Mouse (Mus musculus): Measurements from ENCODE around the gene Fam129c. TPM values are rescaled to one million over a fixed set of nuclear protein-coding genes. Genes with fewer than 3 reads are reported as not detected.

Fam129c gene
- 2.7 and 3.4 TPM in 2 replicates for polyA plus RNA-seq (2014; fragmentation: Nextera tagmentation; extraction: Ambion mirVana)

DNA sequence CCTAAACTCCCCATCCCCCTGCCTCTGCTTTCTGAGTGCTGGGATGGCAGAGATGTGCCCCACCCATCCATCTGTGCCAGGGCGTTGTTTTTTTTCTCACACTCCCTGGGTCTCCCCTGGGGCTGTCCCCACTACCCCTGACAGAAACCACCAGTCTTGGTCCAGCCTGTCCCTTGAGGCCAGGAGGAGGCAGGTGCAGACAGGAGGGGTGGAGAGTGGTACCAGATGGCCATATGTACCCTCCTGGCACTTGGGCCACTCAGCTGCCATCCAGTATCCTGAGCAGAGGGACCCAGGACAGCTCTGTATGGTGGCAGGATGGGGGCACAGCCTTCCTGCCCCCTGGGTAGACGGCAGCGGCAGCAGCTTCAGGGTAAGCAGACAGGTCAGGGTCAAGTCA, at the start of gene Fam129c:
TSS of gene Fam129c (plus strand) at position 198 of the 400 bp plus-strand sequence.
- peaks cover 11% of the 10 kb centered on the region for H3K27me3 ChIP-seq (ENCODE audit: control insufficient read depth, insufficient read depth, low read length)
- H3K36me3 ChIP-seq (ENCODE audit: control insufficient read depth, insufficient read depth, low read length) = no peaks in the 10 kb centered on the region; the same call in 1 of the 2 replicates
- no peak within 1 kb of the TSS for H3K4me3 ChIP-seq (ENCODE audit: low read length)
- no peak within 1 kb of the TSS; the same call in 1 of the 2 replicates for H3K9ac ChIP-seq (ENCODE audit: low read depth, low read length)
- H3K27ac ChIP-seq (ENCODE audit: low read depth, low read length) = no peak within 1 kb of the TSS
- H3K4me1 ChIP-seq (ENCODE audit: control insufficient read depth, insufficient read depth, low read length) = peaks cover 14% of the 10 kb centered on the region
- no peak for ATAC-seq (ENCODE audit: low FRiP score, low TSS enrichment)
- no peak within 1 kb of the TSS for H3K4me2 ChIP-seq (replicated peaks; ENCODE audit: low read depth, low read length)
- H3K9me3 ChIP-seq (ENCODE audit: control insufficient read depth, low read length) = no peaks in the 10 kb centered on the region
- WGBS = 78% methylated on average over 3 of the region's 3 CpGs

GRCm38 (mm10) chr8:71550754-71551153, 46.7 kb upstream of the Fam129c start:
- H3K4me1 ChIP-seq (ENCODE audit: control insufficient read depth, insufficient read depth, low read length) = 0 out of 2 replicates have a peak, but pooled peaks cover 6% of the 10 kb centered on the region
- no peaks in the 10 kb centered on the region for H3K27me3 ChIP-seq (ENCODE audit: control insufficient read depth, insufficient read depth, low read length)
- peak overlapping the region; percentile 8; the same call in 1 of the 2 replicates for H3K27ac ChIP-seq (ENCODE audit: low read depth, low read length)
- peaks cover 27% of the 10 kb centered on the region for H3K36me3 ChIP-seq (ENCODE audit: control insufficient read depth, insufficient read depth, low read length)
- 68% methylated on average over 7 of the region's 7 CpGs for WGBS
- ATAC-seq (ENCODE audit: low FRiP score, low TSS enrichment) = no peak
- no peaks in the 10 kb centered on the region for H3K9me3 ChIP-seq (ENCODE audit: control insufficient read depth, low read length)
- no peak overlapping the region for H3K9ac ChIP-seq (ENCODE audit: low read depth, low read length)
- no peak overlapping the region for H3K4me2 ChIP-seq (replicated peaks; ENCODE audit: low read depth, low read length)
- no peak overlapping the region for H3K4me3 ChIP-seq (ENCODE audit: low read length)

GRCm38 (mm10) chr8:71552770-71553169, 44.7 kb upstream of the Fam129c start:
- Histone ChIP-seq H3K9ac (ENCODE audit: low read depth, low read length) (no peak overlapping the region), H3K4me2 (replicated peaks; ENCODE audit: low read depth, low read length) (no peak overlapping the region), H3K27me3 (ENCODE audit: control insufficient read depth, insufficient read depth, low read length) (no peaks in the 10 kb centered on the region; the same call in 1 of the 2 replicates), H3K27ac (ENCODE audit: low read depth, low read length) (peak overlapping the region; percentile 78), H3K4me1 (ENCODE audit: control insufficient read depth, insufficient read depth, low read length) (0 out of 2 replicates have a peak, but pooled peaks cover 6% of the 10 kb centered on the region), H3K9me3 (ENCODE audit: control insufficient read depth, low read length) (no peaks in the 10 kb centered on the region), H3K36me3 (ENCODE audit: control insufficient read depth, insufficient read depth, low read length) (peaks cover 9% of the 10 kb centered on the region; the same call in 1 of the 2 replicates), H3K4me3 (ENCODE audit: low read length) (no peak overlapping the region)
- 24% methylated on average over 6 of the region's 6 CpGs for WGBS
- peak; percentile 54 for ATAC-seq (ENCODE audit: low FRiP score, low TSS enrichment)

GRCm38 (mm10) chr8:71554001-71554400, 43.4 kb upstream of the Fam129c start:
- ATAC-seq (ENCODE audit: low FRiP score, low TSS enrichment) = no peak
- Histone ChIP-seq H3K4me3 (ENCODE audit: low read length) (no peak overlapping the region), H3K9me3 (ENCODE audit: control insufficient read depth, low read length) (no peaks in the 10 kb centered on the region), H3K9ac (ENCODE audit: low read depth, low read length) (no peak overlapping the region), H3K27ac (ENCODE audit: low read depth, low read length) (peak overlapping the region; percentile 7; the same call in 1 of the 2 replicates), H3K4me1 (ENCODE audit: control insufficient read depth, insufficient read depth, low read length) (peaks cover 7% of the 10 kb centered on the region; the same call in 1 of the 2 replicates), H3K27me3 (ENCODE audit: control insufficient read depth, insufficient read depth, low read length) (peaks cover 10% of the 10 kb centered on the region), H3K36me3 (ENCODE audit: control insufficient read depth, insufficient read depth, low read length) (no peaks in the 10 kb centered on the region), H3K4me2 (replicated peaks; ENCODE audit: low read depth, low read length) (no peak overlapping the region)
- 76% methylated on average over 6 of the region's 6 CpGs for WGBS

DNA sequence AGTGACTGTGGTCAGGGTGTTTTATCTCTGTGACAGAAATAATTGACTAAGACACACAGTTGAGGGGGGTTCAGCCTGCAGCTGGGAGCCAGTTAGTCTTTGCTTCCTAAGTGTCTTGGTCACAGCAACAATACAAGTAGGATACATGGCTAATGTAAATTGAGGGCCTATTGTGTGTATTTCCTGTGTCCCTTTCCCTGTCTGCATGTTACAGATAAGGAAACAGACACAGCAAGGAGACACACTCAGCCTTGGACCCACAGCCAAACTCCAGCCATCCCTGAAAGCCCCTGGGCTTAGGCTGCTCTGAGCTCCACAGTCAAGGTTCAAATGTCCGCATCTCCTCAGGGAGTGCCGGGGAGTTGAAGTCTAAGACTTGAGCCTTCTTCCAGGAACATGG, 42.8 kb upstream of the Fam129c start:
- no peak for ATAC-seq (ENCODE audit: low FRiP score, low TSS enrichment)
- Histone ChIP-seq H3K4me2 (replicated peaks; ENCODE audit: low read depth, low read length) (no peak overlapping the region), H3K27me3 (ENCODE audit: control insufficient read depth, insufficient read depth, low read length) (peaks cover 17% of the 10 kb centered on the region), H3K4me3 (ENCODE audit: low read length) (no peak overlapping the region), H3K27ac (ENCODE audit: low read depth, low read length) (no peak overlapping the region), H3K4me1 (ENCODE audit: control insufficient read depth, insufficient read depth, low read length) (peaks cover 10% of the 10 kb centered on the region; the same call in 1 of the 2 replicates), H3K9me3 (ENCODE audit: control insufficient read depth, low read length) (no peaks in the 10 kb centered on the region), H3K9ac (ENCODE audit: low read depth, low read length) (no peak overlapping the region), H3K36me3 (ENCODE audit: control insufficient read depth, insufficient read depth, low read length) (no peaks in the 10 kb centered on the region)
- WGBS = 89% methylated on average over 2 of the region's 2 CpGs

DNA sequence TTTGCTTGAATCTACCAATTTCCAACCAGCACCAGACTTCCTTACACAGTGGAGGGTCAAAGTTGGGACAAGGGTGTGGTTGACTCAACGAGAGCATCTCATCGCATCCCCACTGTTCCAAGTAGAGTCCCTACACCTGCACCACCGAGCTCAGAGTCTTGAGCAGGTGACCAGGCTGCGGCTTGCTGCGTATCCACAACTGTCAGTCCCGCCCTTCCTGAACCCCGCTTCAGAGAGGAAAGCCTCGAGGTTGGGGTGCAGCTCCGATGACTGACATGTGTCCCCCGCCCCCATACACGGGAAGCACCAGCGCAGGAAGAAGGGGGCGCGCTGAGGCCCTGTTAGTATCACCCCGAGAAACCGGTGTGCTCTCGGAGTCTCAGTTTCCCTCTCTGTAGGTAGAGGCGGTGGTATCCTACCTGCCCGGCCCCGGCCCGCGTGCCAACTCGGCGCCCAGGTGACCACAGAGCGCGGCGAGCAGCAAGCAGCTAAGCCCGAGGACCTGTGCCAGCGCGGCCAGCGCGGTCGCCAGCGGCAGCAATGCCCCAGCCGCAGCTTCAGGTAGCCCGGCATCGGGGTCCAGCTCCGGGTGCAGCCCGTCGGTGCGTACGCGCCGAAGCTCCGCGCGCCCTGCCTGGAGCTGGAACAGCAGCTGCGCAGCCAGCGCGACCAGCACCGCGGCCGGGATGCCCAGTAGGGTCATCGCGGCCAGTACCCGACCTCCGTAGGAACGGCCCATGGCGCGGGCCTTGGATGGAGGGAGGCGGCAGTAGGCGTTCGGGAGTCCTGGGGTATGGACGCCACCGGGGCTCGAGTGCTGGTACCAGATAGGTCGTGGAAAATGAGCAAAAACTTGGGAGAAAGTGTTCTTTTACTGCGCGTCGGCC, 39.1 kb upstream of the Fam129c start, which contains the start of gene Tmem221:
TSS of gene Tmem221 (minus strand) at position 801 of the 887 bp plus-strand sequence.
- no peaks in the 10 kb centered on the region for H3K9me3 ChIP-seq (ENCODE audit: control insufficient read depth, low read length)
- peak within 1 kb of the TSS; percentile 51 for H3K4me3 ChIP-seq (ENCODE audit: low read length)
- peak within 1 kb of the TSS; percentile 54 for H3K9ac ChIP-seq (ENCODE audit: low read depth, low read length)
- 4% methylated on average over 69 of the region's 70 CpGs for WGBS
- H3K27me3 ChIP-seq (ENCODE audit: control insufficient read depth, insufficient read depth, low read length) = peaks cover 51% of the 10 kb centered on the region
- H3K4me2 ChIP-seq (replicated peaks; ENCODE audit: low read depth, low read length) = peak within 1 kb of the TSS; percentile 76
- peak; percentile 45 for ATAC-seq (ENCODE audit: low FRiP score, low TSS enrichment)
- no peaks in the 10 kb centered on the region for H3K36me3 ChIP-seq (ENCODE audit: control insufficient read depth, insufficient read depth, low read length)
- H3K27ac ChIP-seq (ENCODE audit: low read depth, low read length) = no peak within 1 kb of the TSS
- peaks cover 11% of the 10 kb centered on the region; the same call in 1 of the 2 replicates for H3K4me1 ChIP-seq (ENCODE audit: control insufficient read depth, insufficient read depth, low read length)

GRCm38 (mm10) chr8:71558958-71559690, 38.3 kb upstream of the Fam129c start:
- 2% methylated on average over 24 of the region's 24 CpGs for WGBS
- no peak overlapping the region for H3K27ac ChIP-seq (ENCODE audit: low read depth, low read length)
- no peaks in the 10 kb centered on the region for H3K36me3 ChIP-seq (ENCODE audit: control insufficient read depth, insufficient read depth, low read length)
- H3K4me1 ChIP-seq (ENCODE audit: control insufficient read depth, insufficient read depth, low read length) = peaks cover 11% of the 10 kb centered on the region; the same call in 1 of the 2 replicates
- H3K9ac ChIP-seq (ENCODE audit: low read depth, low read length) = peak overlapping the region; percentile 54
- H3K4me3 ChIP-seq (ENCODE audit: low read length) = peak overlapping the region; percentile 51
- peak overlapping the region; percentile 76 for H3K4me2 ChIP-seq (replicated peaks; ENCODE audit: low read depth, low read length)
- H3K9me3 ChIP-seq (ENCODE audit: control insufficient read depth, low read length) = peaks cover 2% of the 10 kb centered on the region; the same call in 1 of the 2 replicates
- peaks cover 52% of the 10 kb centered on the region for H3K27me3 ChIP-seq (ENCODE audit: control insufficient read depth, insufficient read depth, low read length)
- peak; percentile 77 for ATAC-seq (ENCODE audit: low FRiP score, low TSS enrichment)

DNA sequence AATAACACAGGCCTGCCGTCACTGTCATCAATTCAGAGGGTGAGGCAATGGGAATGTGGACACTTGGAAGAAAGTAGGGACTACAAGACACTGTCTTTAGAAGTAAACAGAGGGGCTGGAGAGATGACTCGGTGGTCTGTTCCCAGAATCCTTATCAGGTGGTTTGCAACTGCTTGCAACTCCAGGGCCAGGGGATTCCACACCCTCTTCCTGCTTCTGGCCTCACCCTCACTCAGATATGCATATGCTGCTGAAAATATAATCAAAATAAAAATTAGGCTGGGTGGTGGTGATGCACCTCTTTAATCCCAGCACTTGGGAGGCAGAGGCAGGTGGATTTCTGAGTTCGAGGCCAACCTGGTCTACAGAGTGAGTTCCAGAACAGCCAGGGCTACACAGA, 37.4 kb upstream of the Fam129c start:
- Histone ChIP-seq H3K27me3 (ENCODE audit: control insufficient read depth, insufficient read depth, low read length) (peaks cover 52% of the 10 kb centered on the region), H3K4me1 (ENCODE audit: control insufficient read depth, insufficient read depth, low read length) (peaks cover 11% of the 10 kb centered on the region; the same call in 1 of the 2 replicates)
- no peak for ATAC-seq (ENCODE audit: low FRiP score, low TSS enrichment)

More for the DNA sequence above, 37.4 kb upstream of the Fam129c start:
- peaks cover 8% of the 10 kb centered on the region for H3K9me3 ChIP-seq (ENCODE audit: control insufficient read depth, low read length)
- WGBS = 70% methylated on average over 3 of the region's 3 CpGs
- H3K4me2 ChIP-seq (replicated peaks; ENCODE audit: low read depth, low read length) = no peak overlapping the region
- no peak overlapping the region for H3K4me3 ChIP-seq (ENCODE audit: low read length)
- H3K36me3 ChIP-seq (ENCODE audit: control insufficient read depth, insufficient read depth, low read length) = no peaks in the 10 kb centered on the region
- no peak overlapping the region for H3K27ac ChIP-seq (ENCODE audit: low read depth, low read length)
- H3K9ac ChIP-seq (ENCODE audit: low read depth, low read length) = no peak overlapping the region
